Mouse (Mus musculus) adipose tissue, adult 10 weeks (tissue): ENCODE measurements around the gene Trpc7. TPM values are rescaled to one million over a fixed set of nuclear protein-coding genes. Genes with fewer than 3 reads are reported as not detected.

Source experiments
- polyA plus RNA-seq: library from polyadenylated mRNA; stranded (reverse); fragments of 350-450 nt; fragmentation: Illumina TruSeq; extraction: RNeasy Lipid Tissue Mini Kit (QIAGEN cat#74804); gene quantifications from one replicate; pipeline ENCODE4 v1.2.3, GENCODE M21; 2014; ENCODE audit warnings: low read depth, low replicate concordance

Trpc7 gene
- polyA plus RNA-seq = not detected

DNA sequence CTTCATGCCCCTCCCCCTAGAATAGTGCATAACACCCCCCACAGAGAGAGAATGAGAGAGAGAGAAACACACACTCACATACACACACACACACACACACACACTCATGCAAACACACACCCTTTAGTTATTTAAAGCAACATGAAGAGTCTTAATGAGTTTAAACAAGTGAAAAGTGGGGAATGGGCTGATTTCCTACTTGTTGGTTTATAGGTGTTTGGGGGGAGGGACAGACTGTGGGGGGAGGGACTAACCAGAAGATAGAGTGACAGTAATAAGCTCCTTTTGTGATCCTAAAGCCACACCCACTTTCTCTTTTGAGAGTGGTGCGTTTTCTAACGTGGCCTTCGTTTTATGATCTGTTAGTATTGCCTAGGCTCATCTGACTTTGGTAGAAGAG, at the start of gene Trpc7:
Gene Trpc7, minus strand, starts transcription at position 101 of the 400 bp plus-strand sequence.

DNA sequence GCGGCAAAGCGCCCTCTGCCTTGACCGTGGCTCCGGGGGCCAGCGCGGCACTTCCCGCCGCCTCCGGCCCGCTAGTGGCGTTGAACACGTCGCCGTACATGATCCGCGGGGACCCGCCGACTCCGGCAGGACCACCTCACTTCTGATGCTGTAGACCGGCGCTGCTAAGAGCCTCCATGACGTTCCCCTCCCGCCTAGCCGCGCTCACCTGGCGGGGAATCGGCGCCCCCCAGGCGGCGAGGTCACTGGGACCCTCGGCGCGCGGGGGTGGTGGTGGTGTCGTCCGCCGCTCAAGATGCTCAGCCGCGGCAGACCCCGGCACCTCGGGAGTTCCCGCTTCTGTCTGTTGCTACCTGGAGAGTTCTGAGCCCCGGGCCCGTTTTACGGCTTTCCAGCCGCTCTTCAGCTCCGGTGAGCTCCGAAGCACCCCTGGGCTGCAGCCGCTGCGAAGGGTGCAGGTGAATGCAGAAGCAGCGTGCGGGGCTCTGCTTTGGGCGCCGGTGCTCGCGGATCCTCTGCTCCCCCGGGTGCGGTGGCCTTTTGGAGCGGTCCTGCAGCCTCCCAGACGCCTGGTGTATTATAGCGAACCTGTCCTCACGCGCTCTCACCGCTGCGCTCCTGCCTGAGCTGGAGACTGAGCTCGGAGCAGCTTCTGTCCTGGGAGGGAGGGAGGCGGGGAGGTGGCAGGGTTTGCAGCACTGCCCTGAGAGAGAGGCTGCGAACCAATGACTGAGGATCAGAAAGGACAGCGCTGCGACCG, 142.4 kb downstream of the Trpc7 start, which contains the start of gene Gm45623:
Gene Gm45623, minus strand, starts transcription at position 636 of the 760 bp plus-strand sequence.

Other genes with a start within 250 kb of the Trpc7 start
- gene Smad5, start 193.0 kb downstream of the Trpc7 start, polyA plus RNA-seq = 26.3 TPM
- gene Gm45623, start 142.2 kb downstream of the Trpc7 start, polyA plus RNA-seq = not detected